Mouse (Mus musculus): ENCODE measurements at regions not wholly inside any gene's neighbourhood (a gene's known extent, or its start where the extent isn't known, plus 50 kb on each side); places are given as distances from the start of the nearest gene placed in this dataset.

- TF ChIP-seq CTCF (IDR thresholded peaks at IDR 0.05) (no peak), EP300 (IDR thresholded peaks at IDR 0.05; ENCODE audit: insufficient read depth, low read depth, low read length) (no peak)
Measured at GRCm38 (mm10) chr5:126755107-126755506, 486.5 kb upstream of the Tmem132c start.

Data from heart, adult 2 months (tissue).